Comparison of ENCODE assay signal across 38 mouse cellular contexts in the genomic region with DNA sequence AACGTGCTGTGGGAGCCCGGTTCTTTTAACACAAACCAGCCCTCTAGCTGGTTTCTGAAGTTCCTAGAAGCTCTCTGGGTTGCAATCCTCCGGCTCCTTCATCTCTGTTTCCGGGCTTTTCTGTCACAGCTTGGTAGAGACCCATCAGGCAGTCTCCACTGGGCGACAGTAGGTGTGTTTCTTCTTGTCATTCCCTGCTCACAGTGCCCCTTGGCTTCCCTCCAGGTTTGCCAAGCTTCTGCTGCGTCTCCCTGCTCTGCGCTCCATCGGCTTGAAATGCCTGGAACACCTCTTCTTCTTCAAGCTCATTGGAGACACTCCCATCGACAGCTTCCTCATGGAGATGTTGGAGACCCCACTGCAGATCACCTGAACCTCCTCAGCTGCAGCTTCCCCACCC. TPM values are rescaled to one million over a fixed set of nuclear protein-coding genes. Genes with fewer than 3 reads are reported as not detected.
DNase-seq lines count a peak whose midpoint lies in the region; ATAC-seq and TF ChIP-seq lines count a peak whose summit lies in the region.
"Had no signal": no experiment of that assay in that cellular context is flagged by ENCODE, and none has a peak within 500 bp of the region (broad histone marks: within the 10 kb centered on the region; RNA-seq: fewer than 3 reads in every experiment).

No protein-coding gene starts in this region.

- 60% methylated on average over 9 of the region's 9 CpGs for WGBS in hindbrain, postnatal 0 days
- WGBS in hindbrain, embryonic 11.5 days = 88% methylated on average over 9 of the region's 9 CpGs

- no peaks in the 10 kb centered on the region for H3K36me3 ChIP-seq in hindbrain, postnatal 0 days (ENCODE audit: insufficient read depth, low read length)
- H3K36me3 ChIP-seq in hindbrain, embryonic 11.5 days (ENCODE audit: control insufficient read depth, insufficient read depth, low read length) = no peaks in the 10 kb centered on the region
- H3K36me3 ChIP-seq: heart, embryonic 12.5 days; hindbrain, embryonic 12.5 days; limb, embryonic 13.5 days; liver, embryonic 12.5 days; midbrain, embryonic 12.5 days; neural tube, embryonic 13.5 days had no signal

- no peak overlapping the region for H3K9ac ChIP-seq in hindbrain, postnatal 0 days (replicated peaks; ENCODE audit: low read length)
- no peak overlapping the region for H3K9ac ChIP-seq in hindbrain, embryonic 11.5 days (ENCODE audit: low read depth, low read length)
- H3K9ac ChIP-seq: heart, embryonic 12.5 days; hindbrain, embryonic 12.5 days; limb, embryonic 13.5 days; liver, embryonic 12.5 days; liver, postnatal 0 days; midbrain, embryonic 12.5 days; neural tube, embryonic 13.5 days had no signal

- H3K4me1 ChIP-seq in hindbrain, postnatal 0 days (ENCODE audit: insufficient read depth, low read length) = no peaks in the 10 kb centered on the region
- H3K4me1 ChIP-seq in hindbrain, embryonic 11.5 days (replicated peaks; ENCODE audit: control insufficient read depth, insufficient read depth, low read length) = no peaks in the 10 kb centered on the region
- H3K4me1 ChIP-seq: heart, embryonic 12.5 days; hindbrain, embryonic 12.5 days; liver, embryonic 12.5 days; midbrain, embryonic 12.5 days; neural tube, embryonic 13.5 days had no signal

- ATAC-seq in hindbrain, postnatal 0 days = no peak
- no peak for ATAC-seq in hindbrain, embryonic 11.5 days (ENCODE audit: low FRiP score)
- ATAC-seq: activated CD4-positive, CD25-positive, alpha-beta regulatory T cell, adult 4 months; forebrain, embryonic 16.5 days; intestine, embryonic 16.5 days; liver, embryonic 12.5 days; liver, postnatal 0 days had no signal

- no peak overlapping the region for H3K27ac ChIP-seq in hindbrain, postnatal 0 days
- no peak overlapping the region for H3K27ac ChIP-seq in hindbrain, embryonic 11.5 days (ENCODE audit: low read depth, low read length)
- H3K27ac ChIP-seq: gastrocnemius, adult 2 months; heart, adult 2 months; hindbrain, embryonic 12.5 days; limb, embryonic 13.5 days; liver, embryonic 12.5 days; midbrain, embryonic 12.5 days; neural tube, embryonic 13.5 days; stomach, postnatal 0 days had no signal

- H3K9me3 ChIP-seq in hindbrain, postnatal 0 days (ENCODE audit: low read length) = no peaks in the 10 kb centered on the region
- H3K9me3 ChIP-seq in hindbrain, embryonic 11.5 days (ENCODE audit: control insufficient read depth, low read length) = no peaks in the 10 kb centered on the region
- H3K9me3 ChIP-seq: heart, embryonic 12.5 days; hindbrain, embryonic 12.5 days; limb, embryonic 13.5 days; liver, embryonic 12.5 days; midbrain, embryonic 12.5 days; neural tube, embryonic 13.5 days had no signal

- H3K4me2 ChIP-seq in hindbrain, postnatal 0 days (ENCODE audit: low read depth, low read length) = no peak overlapping the region
- H3K4me2 ChIP-seq in hindbrain, embryonic 11.5 days (replicated peaks; ENCODE audit: low read depth, low read length) = no peak overlapping the region
- H3K4me2 ChIP-seq: heart, embryonic 12.5 days; hindbrain, embryonic 12.5 days; limb, embryonic 13.5 days; liver, embryonic 12.5 days; midbrain, embryonic 12.5 days; neural tube, embryonic 13.5 days had no signal

- no peak overlapping the region for H3K4me3 ChIP-seq in hindbrain, postnatal 0 days (ENCODE audit: low read length)
- no peak overlapping the region for H3K4me3 ChIP-seq in hindbrain, embryonic 11.5 days (ENCODE audit: low read depth, low read length)
- H3K4me3 ChIP-seq: erythroblast, embryonic 14.5 days; gastrocnemius, adult 2 months; heart, adult 2 months; heart, embryonic 12.5 days; hindbrain, embryonic 12.5 days; limb, embryonic 13.5 days; liver, embryonic 12.5 days; midbrain, embryonic 12.5 days; neural tube, embryonic 13.5 days had no signal

- H3K27me3 ChIP-seq in hindbrain, postnatal 0 days (ENCODE audit: insufficient read depth, low read length) = no peaks in the 10 kb centered on the region; the same call in 1 of the 2 replicates
- peaks cover 2% of the 10 kb centered on the region; the same call in 1 of the 2 replicates for H3K27me3 ChIP-seq in hindbrain, embryonic 11.5 days (ENCODE audit: control insufficient read depth, insufficient read depth, low read length)

- TF ChIP-seq CTCF in hindbrain, postnatal 0 days (IDR thresholded peaks at IDR 0.05; ENCODE audit: low read depth) = no peak

- peak; percentile 10 to 61 for DNase-seq in adrenal gland, adult (ENCODE audit: inconsistent age in 2 of 2, low spot score in 1 of 2)
- DNase-seq in adrenal gland, adult 8-10 months = no peak
- DNase-seq in cerebellum, postnatal 14 days = peak; percentile 71 to 76
- DNase-seq in cerebellum, adult 11-12 months = no peak
- peak; percentile 33 for DNase-seq in hindbrain, postnatal 0 days (ENCODE audit: low spot score)
- DNase-seq in hindbrain, embryonic 11.5 days (ENCODE audit: low spot score) = no peak
- DNase-seq in right cerebral cortex, postnatal 4 days = peak; percentile 29
- no peak for DNase-seq in right cerebral cortex, postnatal 36 days (ENCODE audit: low spot score in 2 of 2)
- DNase-seq: gastrocnemius, adult 2 months; gastrocnemius, postnatal 36 days; heart, adult 2 months; kidney, adult 8-10 months; kidney, postnatal 10 days; layer of hippocampus, adult 9-11 months; liver, postnatal 0 days; lung, postnatal 36 days; spleen, adult 18-20 months; thymus, adult 18-20 months; thymus, postnatal 25 days had no signal

RNA-seq across cellular contexts. Expression of gene Rxrg, which starts 40.7 kb away (rescaled TPM):
- 1 to 10 TPM; 1.2 to 3.3 (median 3.0) TPM for total RNA-seq in adrenal gland, adult 8-10 months (2022)
- 16.0 and 19.4 TPM in 2 replicates for total RNA-seq in hindbrain, postnatal 0 days (2014; rRNA removed)
- 22.3 and 23.5 TPM in 2 replicates for polyA plus RNA-seq in hindbrain, postnatal 0 days (2015; fragmentation: Nextera tagmentation; extraction: Ambion mirVana)
- 5.9 and 7.1 TPM in 2 replicates for polyA plus RNA-seq in hindbrain, embryonic 11.5 days (2014; fragmentation: Nextera tagmentation; extraction: Ambion mirVana)
- total RNA-seq: CH12.LX; common myeloid progenitor, adult 5-6 weeks; megakaryocyte, adult 5-6 weeks had no signal
- polyA plus RNA-seq: activated CD4-positive, CD25-positive, alpha-beta regulatory T cell, adult 4 months; C2C12; erythroblast, embryonic 14.5 days had no signal

RNA-seq across cellular contexts. Expression of gene Lmx1a, which starts 50.1 kb away (rescaled TPM):
- total RNA-seq in adrenal gland, adult 8-10 months (2022) = under 1 TPM in 1 of 4 experiments, not detected in 3; 0.07 TPM
- total RNA-seq in hindbrain, postnatal 0 days (2014; rRNA removed) = 7.8 and 12.5 TPM in 2 replicates
- 4.9 and 5.7 TPM in 2 replicates for polyA plus RNA-seq in hindbrain, postnatal 0 days (2015; fragmentation: Nextera tagmentation; extraction: Ambion mirVana)
- 5.6 and 11.4 TPM in 2 replicates for polyA plus RNA-seq in hindbrain, embryonic 11.5 days (2014; fragmentation: Nextera tagmentation; extraction: Ambion mirVana)
- total RNA-seq: CH12.LX; common myeloid progenitor, adult 5-6 weeks; heart, adult 2 months; heart, postnatal 14 days; left cerebral cortex, adult 18-20 months; left cerebral cortex, postnatal 14 days; megakaryocyte, adult 5-6 weeks had no signal
- polyA plus RNA-seq: activated CD4-positive, CD25-positive, alpha-beta regulatory T cell, adult 4 months; erythroblast, embryonic 14.5 days; liver, postnatal 0 days; lung, embryonic 16.5 days; stomach, postnatal 0 days had no signal

Comparison
In these comparisons a context has a peak if more than half of its experiments do, and no peak if none do; other contexts are left out.
1. DNase-seq: peak in adrenal gland, adult (2 of 2), cerebellum, postnatal 14 days (2 of 2), hindbrain, postnatal 0 days (single experiment) and right cerebral cortex, postnatal 4 days (single experiment); none in adrenal gland, adult 8-10 months (single experiment), cerebellum, adult 11-12 months (single experiment), hindbrain, embryonic 11.5 days (single experiment) and right cerebral cortex, postnatal 36 days (0 of 2).